Comparison of ENCODE assay signal across 9 mouse cellular contexts in genomic region chr6:87998358-87998757, GRCm38 (mm10). TPM values are rescaled to one million over a fixed set of nuclear protein-coding genes. Genes with fewer than 3 reads are reported as not detected.
"Had no signal": no experiment of that assay in that cellular context is flagged by ENCODE, and none has a peak within 500 bp of the region (broad histone marks: within the 10 kb centered on the region; RNA-seq: fewer than 3 reads in every experiment).

No protein-coding gene starts in this region.

- H3K9ac ChIP-seq: lung, embryonic 15.5 days; midbrain, embryonic 12.5 days; stomach, embryonic 15.5 days had no signal

- H3K27ac ChIP-seq: lung, embryonic 15.5 days; macrophage; midbrain, embryonic 12.5 days; neural tube, embryonic 12.5 days; stomach, embryonic 15.5 days; stomach, postnatal 0 days had no signal

- H3K9me3 ChIP-seq: lung, embryonic 15.5 days; megakaryocyte, embryonic 14.5 days; midbrain, embryonic 12.5 days; neural tube, embryonic 12.5 days; stomach, embryonic 15.5 days had no signal

- H3K27me3 ChIP-seq: lung, embryonic 15.5 days; midbrain, embryonic 12.5 days; neural tube, embryonic 12.5 days; stomach, embryonic 15.5 days had no signal

- H3K4me2 ChIP-seq: lung, embryonic 15.5 days; midbrain, embryonic 12.5 days; neural tube, embryonic 12.5 days; stomach, embryonic 15.5 days had no signal

- H3K4me3 ChIP-seq: lung, embryonic 15.5 days; megakaryocyte, embryonic 14.5 days; midbrain, embryonic 12.5 days; neural tube, embryonic 12.5 days; stomach, embryonic 15.5 days had no signal

RNA-seq across cellular contexts. Expression of gene H1fx, which starts 16.9 kb away (rescaled TPM):
- total RNA-seq: monocyte, adult 5-6 weeks; neutrophil, adult 5-6 weeks had no signal
